Mouse (Mus musculus) kidney, postnatal 14 days (tissue): ENCODE data around the gene Ceacam19.

Source experiments
- DNase-seq: peaks from one replicate; pipeline ENCODE4 v3.0.0; 2022; ENCODE audit warnings: mixed read lengths

The Ceacam19 gene

DNA sequence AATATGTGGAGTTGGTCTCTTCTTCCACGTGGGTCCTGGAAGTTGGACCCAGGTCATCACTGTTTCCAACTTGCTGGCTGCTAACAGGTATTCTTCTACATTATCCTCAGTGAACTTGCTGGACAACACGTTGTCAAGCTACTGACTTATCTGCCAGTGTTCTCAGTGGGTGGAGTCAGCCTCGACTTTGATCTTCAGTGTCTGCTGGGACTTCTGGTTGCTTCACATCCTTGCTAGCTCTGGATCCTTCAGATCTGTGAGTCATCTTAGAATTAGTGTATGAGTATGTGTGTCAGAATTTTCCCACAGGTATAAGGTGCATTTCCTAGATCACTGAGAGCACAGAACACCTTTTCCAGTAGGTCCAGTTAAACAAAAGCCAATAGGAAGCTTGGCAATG, 50.9 kb downstream of the Ceacam19 start:
- no peak for DNase-seq

DNA sequence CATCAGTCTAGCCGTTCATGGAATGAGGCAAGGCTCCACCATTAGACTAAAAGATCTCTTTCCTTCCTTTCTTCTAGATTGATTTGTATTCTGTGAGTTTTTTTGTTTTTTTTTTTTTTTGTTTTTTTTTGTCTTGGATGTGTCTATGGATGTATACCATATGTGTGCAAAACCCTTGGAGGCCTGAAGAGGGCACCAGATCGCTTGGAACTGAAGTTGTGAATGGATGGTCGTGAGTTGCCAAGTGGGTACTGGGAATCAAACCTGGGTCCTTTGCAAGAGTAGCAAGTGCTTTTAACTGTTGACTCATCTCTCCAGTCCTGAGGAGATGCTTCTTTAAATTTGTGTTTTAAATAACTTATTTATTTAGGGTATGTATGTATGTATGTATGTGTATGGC, 53.7 kb downstream of the Ceacam19 start:
- DNase-seq, result no peak

DNA sequence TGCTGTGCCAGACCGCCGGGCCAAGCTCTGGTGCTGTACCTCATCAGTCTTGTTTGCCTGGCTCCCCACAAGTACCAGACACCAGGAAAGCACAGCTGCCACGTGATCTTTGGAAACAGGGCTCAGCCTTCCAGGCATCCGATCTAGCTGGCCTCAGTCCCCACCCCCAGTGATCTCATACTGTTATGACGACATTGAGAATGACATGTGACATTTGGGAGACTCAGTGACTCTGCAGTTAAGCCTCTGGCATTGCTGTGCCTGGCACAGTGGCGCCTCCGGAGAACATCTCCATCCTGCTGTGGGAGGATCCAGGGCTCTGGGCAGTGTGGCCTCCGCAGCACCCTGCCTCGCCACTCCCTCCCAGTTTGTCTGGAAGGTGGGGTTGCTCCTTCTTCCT, 55.9 kb downstream of the Ceacam19 start:
- DNase-seq, result no peak

DNA sequence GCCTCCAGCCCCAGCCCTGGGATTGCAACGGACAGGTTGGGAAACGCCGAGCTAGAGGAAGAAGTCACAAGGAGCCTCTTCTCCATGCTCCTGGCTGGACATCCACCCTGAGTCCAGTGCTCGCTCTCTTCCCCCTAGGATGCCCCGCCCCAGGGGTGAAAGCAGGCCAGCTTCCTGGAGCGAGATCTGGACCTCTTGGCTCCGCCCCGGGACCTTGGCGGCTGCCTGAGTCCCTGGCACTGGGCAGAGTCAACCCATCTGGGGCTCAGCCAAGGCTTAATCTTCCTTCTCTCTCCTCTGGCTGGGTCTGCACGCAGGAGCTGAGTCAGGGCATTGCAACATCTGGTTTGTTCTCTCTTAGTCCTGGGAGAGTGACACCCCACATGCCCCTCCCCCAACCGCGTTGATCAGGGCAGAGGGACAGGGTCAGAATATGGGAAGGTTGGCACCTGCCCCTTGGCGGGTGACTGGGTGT, 57.0 kb downstream of the Ceacam19 start:
- peak; percentile 94 for DNase-seq

DNA sequence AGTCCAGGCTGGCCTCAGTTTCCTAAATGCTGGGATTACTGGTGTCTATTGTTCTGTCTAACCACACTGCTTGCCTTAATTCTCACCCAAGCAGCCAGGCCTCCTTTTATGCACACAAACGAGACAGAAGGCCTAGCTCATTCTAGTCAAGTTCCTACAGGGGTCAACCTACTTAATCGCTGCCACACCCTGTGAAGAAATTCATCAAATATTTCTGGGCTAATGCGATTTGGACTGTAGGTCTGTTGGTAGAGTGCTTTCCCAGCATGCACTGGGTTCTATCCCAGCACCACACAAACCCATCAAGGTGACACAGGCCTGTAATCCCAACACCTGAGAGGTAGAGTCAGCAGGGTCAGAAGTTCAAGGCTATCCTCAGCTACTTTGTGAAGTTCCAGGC, 58.1 kb downstream of the Ceacam19 start:
- DNase-seq, result no peak

DNA sequence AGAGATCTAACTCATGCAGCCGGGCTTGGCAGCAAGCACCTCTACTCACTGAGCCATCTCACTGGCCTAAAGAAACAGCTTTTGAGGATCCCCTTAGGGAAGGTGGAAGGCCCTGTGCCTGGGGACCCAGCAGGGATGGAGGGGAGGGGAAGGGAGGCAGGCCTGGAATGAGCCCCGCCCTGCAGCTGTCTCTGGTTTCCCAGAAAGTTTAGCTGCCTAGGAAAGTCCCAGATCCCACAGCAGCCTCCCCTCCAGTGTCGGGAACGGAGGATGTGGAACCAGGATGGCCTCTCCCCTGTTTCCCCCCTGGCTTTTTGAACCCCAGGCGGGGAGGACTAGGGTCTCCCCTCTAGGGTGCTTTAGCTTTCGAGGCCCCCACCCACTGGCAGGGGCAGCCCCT, 61.0 kb downstream of the Ceacam19 start:
- no peak for DNase-seq
